Mouse (Mus musculus) forebrain, embryonic 11.5 days (tissue): Measurements from ENCODE around the gene Catsperz. TPM values are rescaled to one million over a fixed set of nuclear protein-coding genes. Genes with fewer than 3 reads are reported as not detected.

ENCODE experiments used
- ATAC-seq: fragments of 200-750 bp; cut with Nextera tagmentation; replicated peaks from 2 replicates; pipeline ENCODE4 v1.8.0; 2017; ENCODE audit warnings: moderate TSS enrichment; ENCODE audit not compliant: low FRiP score
- DNase-seq: peaks from one replicate; pipeline ENCODE4 v3.0.0-alpha.2; 2017; ENCODE audit warnings: low spot score
- H3K27ac ChIP-seq: fragments of 300-500 bp; sonication (generic); 2 replicates; pipeline ENCODE4 v1.5.1; 2014; ENCODE audit warnings: low read depth, low read length
- H3K27me3 ChIP-seq: fragments of 300-500 bp; sonication (generic); 2 replicates; pipeline ENCODE4 v1.6.1; 2014; ENCODE audit warnings: mild to moderate bottlenecking, low read length, mixed read lengths; ENCODE audit not compliant: control insufficient read depth, insufficient read depth
- H3K36me3 ChIP-seq: fragments of 300-500 bp; sonication (generic); 2 replicates; pipeline ENCODE4 v1.6.1; 2014; ENCODE audit warnings: mild to moderate bottlenecking, low read length, moderate library complexity, mixed read lengths; ENCODE audit not compliant: control insufficient read depth, insufficient read depth
- H3K4me1 ChIP-seq: fragments of 300-500 bp; sonication (generic); replicated peaks from 2 replicates; pipeline ENCODE4 v1.6.1; 2014; ENCODE audit warnings: low read length, mixed read lengths; ENCODE audit not compliant: control insufficient read depth, insufficient read depth
- H3K4me2 ChIP-seq: fragments of 300-500 bp; sonication (generic); 2 replicates; pipeline ENCODE4 v1.6.1; 2014; ENCODE audit warnings: low read depth, mild to moderate bottlenecking, low read length, moderate library complexity, mixed read lengths; ENCODE audit not compliant: severe bottlenecking
- H3K4me3 ChIP-seq: fragments of 300-500 bp; sonication (generic); 2 replicates; pipeline ENCODE4 v1.5.1; 2014; ENCODE audit warnings: low read depth, low read length
- H3K9ac ChIP-seq: fragments of 300-500 bp; sonication (generic); 2 replicates; pipeline ENCODE4 v1.6.1; 2014; ENCODE audit warnings: low read length
- H3K9me3 ChIP-seq: fragments of 300-500 bp; sonication (generic); 2 replicates; pipeline ENCODE4 v1.6.1; 2016; ENCODE audit warnings: low read length, mixed read lengths; ENCODE audit not compliant: control insufficient read depth
- WGBS: fragments of 180-500 bp; shearing (Covaris S2); extraction: QIAGEN DNeasy Blood & Tissue Kit; methylation state at CpG from one replicate; pipeline ENCODE4 v1.1.7; 2014; 5-methylcytosine and 5-hydroxymethylcytosine counted together
- polyA plus RNA-seq: library from polyadenylated mRNA; unstranded; fragments of >200 nt; fragmentation: Nextera tagmentation; extraction: Ambion mirVana; gene quantifications from 2 replicates; pipeline ENCODE4 v1.2.1, GENCODE M21; 2014

Catsperz gene
- polyA plus RNA-seq, result not detected in 2 replicates

DNA sequence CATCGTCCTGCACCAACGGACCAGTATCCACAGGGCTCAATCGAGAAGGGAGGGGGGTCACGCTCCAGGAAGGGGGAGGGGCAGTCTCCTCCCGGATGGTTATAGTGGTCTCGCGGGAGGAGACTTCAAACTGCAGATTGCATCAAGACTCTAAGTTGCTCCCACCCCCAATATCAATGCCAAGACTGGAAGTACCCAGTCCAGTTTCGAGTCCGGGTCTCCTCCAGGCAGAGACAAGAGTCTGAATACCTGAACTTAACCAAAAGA is at the start of gene Catsperz:
Catsperz (minus strand) TSS at position 74 of the 267 bp plus-strand sequence.
- H3K9ac ChIP-seq, result no peak within 1 kb of the TSS
- H3K4me3 ChIP-seq, result peak within 1 kb of the TSS; percentile 9; the same call in 1 of the 2 replicates
- H3K4me2 ChIP-seq, result 0 out of 2 replicates have a peak within 1 kb of the TSS, but pooled peaks have one; percentile 15
- no peaks in the 10 kb centered on the region for H3K36me3 ChIP-seq
- H3K27me3 ChIP-seq, result peaks cover 62% of the 10 kb centered on the region
- H3K27ac ChIP-seq, result no peak within 1 kb of the TSS
- no peaks in the 10 kb centered on the region for H3K9me3 ChIP-seq
- no peak for ATAC-seq
- H3K4me1 ChIP-seq, result peaks cover 17% of the 10 kb centered on the region; the same call in 1 of the 2 replicates
- WGBS, result 3% methylated on average over 9 of the region's 9 CpGs
- DNase-seq, result no peak

- under 1% methylated on average over 76 of the region's 84 CpGs for WGBS
- Histone ChIP-seq H3K4me1 (peaks cover 32% of the 10 kb centered on the region), H3K36me3 (no peaks in the 10 kb centered on the region; the same call in 1 of the 2 replicates)
Observed at GRCm38 (mm10) chr19:6974211-6975205, 49.3 kb upstream of the Catsperz start, which contains the start of gene Ppp1r14b. Gene Ppp1r14b, plus strand, starts transcription at chr19:6974968.

GRCm38 (mm10) chr19:6973581-6974190 is 48.5 kb upstream of the Catsperz start:
- DNase-seq (no peak), ATAC-seq (no peak)
- no peaks in the 10 kb centered on the region; the same call in 1 of the 2 replicates for H3K36me3 ChIP-seq
- no peaks in the 10 kb centered on the region for H3K9me3 ChIP-seq
- peak overlapping the region; percentile 94 for H3K9ac ChIP-seq
- no peak overlapping the region for H3K27ac ChIP-seq
- H3K4me2 ChIP-seq, result peak overlapping the region; percentile 92
- H3K4me3 ChIP-seq, result peak overlapping the region; percentile 86
- H3K27me3 ChIP-seq, result peaks cover 2% of the 10 kb centered on the region; the same call in 1 of the 2 replicates
- peaks cover 27% of the 10 kb centered on the region for H3K4me1 ChIP-seq
- 40% methylated on average over 12 of the region's 12 CpGs for WGBS

More at GRCm38 (mm10) chr19:6974211-6975205, 49.3 kb upstream of the Catsperz start, which contains the start of gene Ppp1r14b:
- DNase-seq, result peak; percentile 96
- Histone ChIP-seq H3K27ac (peak within 1 kb of the TSS; percentile 90), H3K4me3 (peak within 1 kb of the TSS; percentile 86), H3K27me3 (peaks cover 2% of the 10 kb centered on the region; the same call in 1 of the 2 replicates), H3K9me3 (no peaks in the 10 kb centered on the region), H3K4me2 (peak within 1 kb of the TSS; percentile 92), H3K9ac (peak within 1 kb of the TSS; percentile 94)
- ATAC-seq, result peak; percentile 69

DNA sequence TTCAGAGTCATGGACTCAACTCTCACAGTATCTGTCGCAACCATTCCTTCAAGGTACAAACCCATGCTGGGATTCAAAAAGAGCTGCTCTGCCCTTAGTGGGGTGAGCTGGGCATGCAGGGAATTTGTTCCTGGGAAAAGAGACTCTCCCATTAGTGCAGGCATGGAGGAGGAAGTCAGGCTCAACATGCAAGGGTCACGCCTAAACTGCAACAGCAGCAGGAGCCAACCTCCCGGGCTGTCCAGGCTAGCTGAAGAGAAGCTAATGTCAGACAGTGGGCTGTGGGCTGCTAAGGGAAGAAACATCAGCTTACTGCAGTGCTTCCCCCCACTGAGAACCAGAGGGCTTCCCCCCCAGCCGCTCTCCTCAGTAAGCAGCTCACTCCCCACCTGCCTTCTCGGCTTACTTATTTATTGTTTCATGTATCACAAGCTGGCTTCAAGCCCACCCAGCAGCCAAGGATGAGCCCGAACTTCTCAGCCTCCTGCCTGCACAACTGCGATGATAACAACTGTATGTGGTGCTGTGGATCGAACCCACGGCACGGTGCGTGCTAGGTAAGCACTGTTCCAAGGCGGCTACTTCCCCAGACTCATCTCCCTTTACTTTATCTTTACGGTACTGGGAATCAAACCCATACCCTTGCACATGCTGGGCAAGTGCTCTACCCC is 47.2 kb upstream of the Catsperz start:
- no peaks in the 10 kb centered on the region for H3K9me3 ChIP-seq
- WGBS, result 88% methylated on average over 13 of the region's 13 CpGs
- H3K4me1 ChIP-seq, result peaks cover 19% of the 10 kb centered on the region
- no peak overlapping the region for H3K4me2 ChIP-seq
- H3K4me3 ChIP-seq, result no peak overlapping the region
- H3K27me3 ChIP-seq, result peaks cover 2% of the 10 kb centered on the region; the same call in 1 of the 2 replicates
- no peaks in the 10 kb centered on the region; the same call in 1 of the 2 replicates for H3K36me3 ChIP-seq
- H3K9ac ChIP-seq, result no peak overlapping the region
- H3K27ac ChIP-seq, result no peak overlapping the region
- ATAC-seq (no peak), DNase-seq (no peak)

- Histone ChIP-seq H3K4me1 (peaks cover 15% of the 10 kb centered on the region), H3K9me3 (no peaks in the 10 kb centered on the region), H3K4me3 (no peak overlapping the region), H3K36me3 (no peaks in the 10 kb centered on the region; the same call in 1 of the 2 replicates), H3K27me3 (peaks cover 2% of the 10 kb centered on the region; the same call in 1 of the 2 replicates), H3K27ac (no peak overlapping the region; the same call in 1 of the 2 replicates), H3K9ac (no peak overlapping the region), H3K4me2 (no peak overlapping the region)
- ATAC-seq (no peak), DNase-seq (no peak)
- WGBS, result 44% methylated on average over 6 of the region's 6 CpGs
Observed at GRCm38 (mm10) chr19:6971644-6972043, 46.5 kb upstream of the Catsperz start.

DNA sequence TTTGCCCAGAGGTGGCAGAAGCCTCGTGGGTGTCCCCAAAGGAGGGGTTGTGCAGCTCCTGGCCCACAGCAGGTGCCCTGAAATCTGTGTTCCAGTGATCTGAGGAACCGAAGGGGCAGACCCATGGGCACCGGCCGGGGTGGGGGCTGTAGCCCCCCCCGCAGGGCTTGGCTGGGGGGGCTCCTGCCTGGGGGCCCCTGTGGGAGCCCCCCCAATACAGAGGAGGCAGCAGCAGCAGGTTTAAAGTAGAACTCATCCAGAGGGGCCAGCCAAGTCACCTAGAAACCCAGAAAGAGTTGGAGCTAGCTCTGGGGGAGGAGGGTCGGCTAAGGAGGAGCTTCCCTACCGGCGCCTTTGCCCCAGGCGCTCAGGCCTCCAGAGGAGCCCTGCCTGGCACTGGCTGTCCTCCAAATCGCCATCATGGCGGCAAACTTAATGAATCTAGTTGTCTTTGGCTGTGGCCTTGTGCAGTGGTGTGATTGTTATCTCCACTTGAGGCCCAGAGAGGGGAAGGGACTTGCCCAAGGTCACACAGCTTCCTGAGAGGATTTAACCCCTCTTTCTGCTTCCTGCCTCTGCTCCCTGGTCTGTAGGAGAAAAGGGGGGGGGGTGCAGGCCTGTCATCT is 45.4 kb upstream of the Catsperz start:
- ATAC-seq, result no peak
- H3K27me3 ChIP-seq, result peaks cover 2% of the 10 kb centered on the region; the same call in 1 of the 2 replicates
- WGBS, result 18% methylated on average over 11 of the region's 11 CpGs
- H3K4me2 ChIP-seq, result peak overlapping the region; percentile 51
- no peaks in the 10 kb centered on the region for H3K9me3 ChIP-seq
- H3K4me3 ChIP-seq, result no peak overlapping the region
- peaks cover 10% of the 10 kb centered on the region for H3K4me1 ChIP-seq
- H3K27ac ChIP-seq, result no peak overlapping the region
- H3K36me3 ChIP-seq, result no peaks in the 10 kb centered on the region
- peak overlapping the region; percentile 12 for H3K9ac ChIP-seq
- no peak for DNase-seq

DNA sequence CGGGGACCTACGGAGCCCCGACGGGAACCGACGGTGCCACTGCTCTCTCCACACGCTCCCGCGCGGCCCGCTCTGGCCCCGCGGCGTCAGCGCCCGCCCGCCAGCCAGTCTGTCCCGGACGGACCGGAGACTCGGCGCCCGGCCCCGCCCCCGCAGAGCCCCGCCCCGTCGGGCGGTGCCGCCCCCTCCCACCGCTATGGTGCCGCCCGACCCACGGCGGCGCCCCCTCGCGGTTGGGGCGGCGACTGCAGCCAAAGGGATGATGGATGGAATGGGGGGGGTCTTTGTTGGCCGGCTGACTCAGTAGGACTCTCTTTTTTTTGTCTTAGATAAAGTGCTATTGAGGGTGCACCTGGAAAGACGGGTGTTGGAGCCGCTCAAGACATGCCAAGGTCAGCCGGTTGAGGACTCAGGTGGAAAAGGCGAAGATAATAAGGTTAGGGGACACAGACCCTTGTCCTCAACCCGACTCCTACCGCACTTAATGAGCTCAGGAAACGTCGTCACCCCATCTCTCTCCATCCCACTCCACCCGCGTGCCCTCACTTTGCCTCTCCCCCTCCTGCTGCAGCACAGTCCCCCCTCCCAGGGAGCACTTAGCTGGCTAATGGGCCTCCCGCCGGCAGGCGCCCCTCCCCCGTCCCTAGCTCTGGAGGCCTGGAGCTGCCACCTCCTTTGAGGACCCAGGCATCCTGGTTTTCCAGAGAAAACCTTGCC is 44.6 kb upstream of the Catsperz start:
- Histone ChIP-seq H3K9me3 (no peaks in the 10 kb centered on the region), H3K27ac (no peak overlapping the region), H3K9ac (peak overlapping the region; percentile 55), H3K4me2 (peak overlapping the region; percentile 51), H3K27me3 (peaks cover 2% of the 10 kb centered on the region; the same call in 1 of the 2 replicates), H3K4me3 (peak overlapping the region; percentile 45), H3K4me1 (peaks cover 10% of the 10 kb centered on the region), H3K36me3 (no peaks in the 10 kb centered on the region)
- DNase-seq, result peak; percentile 85
- 1% methylated on average over 54 of the region's 55 CpGs for WGBS
- ATAC-seq, result peak; percentile 57
